ENCODE assay signal across 24 mouse cellular contexts in genomic region chr10:111024746-111025145, GRCm38 (mm10). TPM values are rescaled to one million over a fixed set of nuclear protein-coding genes. Genes with fewer than 3 reads are reported as not detected.
DNase-seq lines count a peak whose midpoint lies in the region; ATAC-seq lines count a peak whose summit lies in the region.
"Had no signal": no experiment of that assay in that cellular context is flagged by ENCODE, and none has a peak within 500 bp of the region (broad histone marks: within the 10 kb centered on the region; RNA-seq: fewer than 3 reads in every experiment).

No protein-coding gene starts in this region.

- H3K4me2 ChIP-seq in embryonic facial prominence, embryonic 13.5 days, result no peak overlapping the region
- H3K4me2 ChIP-seq in forebrain, embryonic 14.5 days (ENCODE audit: low read length), result no peak overlapping the region
- H3K4me2 ChIP-seq in forebrain, embryonic 11.5 days (ENCODE audit: low read depth, low read length, severe bottlenecking), result no peak overlapping the region
- no peak overlapping the region for H3K4me2 ChIP-seq in forebrain, embryonic 16.5 days (ENCODE audit: low read length)
- H3K4me2 ChIP-seq: embryonic facial prominence, embryonic 12.5 days; embryonic facial prominence, embryonic 15.5 days had no signal

- ATAC-seq in embryonic facial prominence, embryonic 13.5 days (ENCODE audit: insufficient number of reproducible peaks, insufficient read depth, low FRiP score, low TSS enrichment, low read depth), result 0 out of 2 replicates have a peak, but pooled peaks have one; percentile 6
- peak; percentile 68 for ATAC-seq in forebrain, embryonic 14.5 days
- no peak for ATAC-seq in forebrain, embryonic 11.5 days (replicated peaks; ENCODE audit: low FRiP score)
- peak; percentile 23; the same call in 1 of the 2 replicates for ATAC-seq in forebrain, embryonic 16.5 days
- ATAC-seq: CD4-positive, CD25-positive, alpha-beta regulatory T cell, adult 4 months had no signal

- no peak overlapping the region for H3K9ac ChIP-seq in embryonic facial prominence, embryonic 13.5 days
- no peak overlapping the region for H3K9ac ChIP-seq in forebrain, embryonic 14.5 days (ENCODE audit: low read length)
- no peak overlapping the region for H3K9ac ChIP-seq in forebrain, embryonic 11.5 days (ENCODE audit: low read length)
- H3K9ac ChIP-seq in forebrain, embryonic 16.5 days (replicated peaks; ENCODE audit: low read depth, low read length), result no peak overlapping the region
- H3K9ac ChIP-seq: embryonic facial prominence, embryonic 12.5 days; embryonic facial prominence, embryonic 15.5 days had no signal

- no peak overlapping the region for H3K4me3 ChIP-seq in embryonic facial prominence, embryonic 13.5 days
- no peak overlapping the region for H3K4me3 ChIP-seq in embryonic facial prominence, embryonic 10.5 days
- H3K4me3 ChIP-seq in forebrain, embryonic 14.5 days (ENCODE audit: low read depth, low read length), result no peak overlapping the region
- no peak overlapping the region for H3K4me3 ChIP-seq in forebrain, embryonic 11.5 days (ENCODE audit: low read depth, low read length)
- H3K4me3 ChIP-seq in forebrain, embryonic 16.5 days (replicated peaks; ENCODE audit: low read length), result no peak overlapping the region
- no peak overlapping the region for H3K4me3 ChIP-seq in forebrain, embryonic 10.5 days
- H3K4me3 ChIP-seq: embryonic facial prominence, embryonic 12.5 days; embryonic facial prominence, embryonic 15.5 days; erythroblast, embryonic 14.5 days; gastrocnemius, adult 2 months had no signal

- WGBS in embryonic facial prominence, embryonic 13.5 days, result 58% methylated on average over 4 of the region's 4 CpGs
- WGBS in embryonic facial prominence, embryonic 10.5 days, result 75% methylated on average over 4 of the region's 4 CpGs
- 37% methylated on average over 4 of the region's 4 CpGs for WGBS in forebrain, embryonic 14.5 days
- 89% methylated on average over 4 of the region's 4 CpGs for WGBS in forebrain, embryonic 11.5 days
- 36% methylated on average over 4 of the region's 4 CpGs for WGBS in forebrain, embryonic 16.5 days
- 90% methylated on average over 4 of the region's 4 CpGs for WGBS in forebrain, embryonic 10.5 days

- H3K36me3 ChIP-seq in embryonic facial prominence, embryonic 13.5 days, result no peaks in the 10 kb centered on the region
- no peaks in the 10 kb centered on the region for H3K36me3 ChIP-seq in embryonic facial prominence, embryonic 10.5 days (replicated peaks)
- no peaks in the 10 kb centered on the region for H3K36me3 ChIP-seq in forebrain, embryonic 14.5 days (ENCODE audit: control insufficient read depth, insufficient read depth, low read length)
- H3K36me3 ChIP-seq in forebrain, embryonic 11.5 days (ENCODE audit: control insufficient read depth, insufficient read depth, low read length), result no peaks in the 10 kb centered on the region
- no peaks in the 10 kb centered on the region for H3K36me3 ChIP-seq in forebrain, embryonic 16.5 days (ENCODE audit: control insufficient read depth, insufficient read depth)
- no peaks in the 10 kb centered on the region for H3K36me3 ChIP-seq in forebrain, embryonic 10.5 days (replicated peaks)
- H3K36me3 ChIP-seq: embryonic facial prominence, embryonic 12.5 days; embryonic facial prominence, embryonic 15.5 days; G1E had no signal

- no peaks in the 10 kb centered on the region for H3K9me3 ChIP-seq in embryonic facial prominence, embryonic 13.5 days
- no peaks in the 10 kb centered on the region for H3K9me3 ChIP-seq in embryonic facial prominence, embryonic 10.5 days
- no peaks in the 10 kb centered on the region for H3K9me3 ChIP-seq in forebrain, embryonic 14.5 days (replicated peaks; ENCODE audit: control insufficient read depth, low read length)
- H3K9me3 ChIP-seq in forebrain, embryonic 11.5 days (ENCODE audit: control insufficient read depth, low read length), result no peaks in the 10 kb centered on the region
- H3K9me3 ChIP-seq in forebrain, embryonic 16.5 days (ENCODE audit: control insufficient read depth, low read length), result no peaks in the 10 kb centered on the region
- H3K9me3 ChIP-seq in forebrain, embryonic 10.5 days, result 0 out of 2 replicates have a peak, but pooled peaks cover 7% of the 10 kb centered on the region
- H3K9me3 ChIP-seq: embryonic facial prominence, embryonic 12.5 days; embryonic facial prominence, embryonic 15.5 days; G1E had no signal

- H3K4me1 ChIP-seq in embryonic facial prominence, embryonic 13.5 days, result no peaks in the 10 kb centered on the region
- peaks cover 12% of the 10 kb centered on the region for H3K4me1 ChIP-seq in embryonic facial prominence, embryonic 10.5 days
- no peaks in the 10 kb centered on the region for H3K4me1 ChIP-seq in forebrain, embryonic 14.5 days (ENCODE audit: control insufficient read depth, insufficient read depth, low read length)
- no peaks in the 10 kb centered on the region for H3K4me1 ChIP-seq in forebrain, embryonic 11.5 days (replicated peaks; ENCODE audit: control insufficient read depth, insufficient read depth, low read length)
- no peaks in the 10 kb centered on the region for H3K4me1 ChIP-seq in forebrain, embryonic 16.5 days (replicated peaks; ENCODE audit: control insufficient read depth, insufficient read depth, low read length)
- peaks cover 5% of the 10 kb centered on the region; the same call in 1 of the 2 replicates for H3K4me1 ChIP-seq in forebrain, embryonic 10.5 days
- H3K4me1 ChIP-seq: embryonic facial prominence, embryonic 12.5 days; embryonic facial prominence, embryonic 15.5 days had no signal

- no peak for DNase-seq in embryonic facial prominence, embryonic 10.5 days (ENCODE audit: low spot score)
- peak; percentile 50 for DNase-seq in forebrain, embryonic 14.5 days (ENCODE audit: low spot score)
- DNase-seq in forebrain, embryonic 11.5 days (ENCODE audit: low spot score), result no peak
- no peak for DNase-seq in forebrain, embryonic 10.5 days (ENCODE audit: extremely low spot score, low spot score)
- peak; percentile 46 for DNase-seq in MN1 (ENCODE audit: low spot score)
- no peak for DNase-seq in embryo, embryonic 11 days
- DNase-seq: adrenal gland, adult 2 months; adrenal gland, postnatal 10 days; adrenal gland, postnatal 25 days; B cell, adult 2 months; cerebellum, adult 11-12 months; cerebellum, adult 2 months; cerebellum, adult 9-10 months; cerebellum, postnatal 10 days; cerebellum, postnatal 25 days; gastrocnemius, adult 2 months had no signal

- no peak overlapping the region for H3K27ac ChIP-seq in embryonic facial prominence, embryonic 13.5 days
- H3K27ac ChIP-seq in embryonic facial prominence, embryonic 10.5 days (replicated peaks), result no peak overlapping the region
- no peak overlapping the region for H3K27ac ChIP-seq in forebrain, embryonic 14.5 days (ENCODE audit: low read depth, low read length)
- no peak overlapping the region for H3K27ac ChIP-seq in forebrain, embryonic 11.5 days (ENCODE audit: low read depth, low read length)
- no peak overlapping the region for H3K27ac ChIP-seq in forebrain, embryonic 16.5 days (ENCODE audit: low read length)
- no peak overlapping the region for H3K27ac ChIP-seq in forebrain, embryonic 10.5 days
- H3K27ac ChIP-seq: embryonic facial prominence, embryonic 12.5 days; embryonic facial prominence, embryonic 15.5 days; gastrocnemius, adult 2 months had no signal

- no peaks in the 10 kb centered on the region for H3K27me3 ChIP-seq in embryonic facial prominence, embryonic 13.5 days
- H3K27me3 ChIP-seq in embryonic facial prominence, embryonic 10.5 days (replicated peaks; ENCODE audit: low read depth, poor library complexity, severe bottlenecking), result no peaks in the 10 kb centered on the region
- H3K27me3 ChIP-seq in forebrain, embryonic 14.5 days (replicated peaks; ENCODE audit: control insufficient read depth, insufficient read depth, low read length), result no peaks in the 10 kb centered on the region
- no peaks in the 10 kb centered on the region for H3K27me3 ChIP-seq in forebrain, embryonic 11.5 days (ENCODE audit: control insufficient read depth, insufficient read depth, low read length)
- no peaks in the 10 kb centered on the region for H3K27me3 ChIP-seq in forebrain, embryonic 16.5 days (replicated peaks; ENCODE audit: control insufficient read depth, insufficient read depth, low read length)
- no peaks in the 10 kb centered on the region for H3K27me3 ChIP-seq in forebrain, embryonic 10.5 days (ENCODE audit: poor library complexity, severe bottlenecking)
- H3K27me3 ChIP-seq: CH12.LX; embryonic facial prominence, embryonic 12.5 days; embryonic facial prominence, embryonic 15.5 days had no signal

RNA-seq across cellular contexts. Expression of gene Zdhhc17, which starts 14.8 kb away (rescaled TPM):
- polyA plus RNA-seq in embryonic facial prominence, embryonic 13.5 days (2015; fragmentation: Nextera tagmentation; extraction: Ambion mirVana), result 29.8 and 35.0 TPM in 2 replicates
- polyA plus RNA-seq in embryonic facial prominence, embryonic 10.5 days (2016; fragmentation: Nextera tagmentation; extraction: Ambion mirVana), result 28.1 and 29.3 TPM in 2 replicates
- polyA plus RNA-seq in forebrain, embryonic 14.5 days (2014; fragmentation: Nextera tagmentation; extraction: Ambion mirVana), result 54.2 and 64.3 TPM in 2 replicates
- polyA plus RNA-seq in forebrain, embryonic 11.5 days (2014; fragmentation: Nextera tagmentation; extraction: Ambion mirVana), result 28.0 and 31.6 TPM in 2 replicates
- polyA plus RNA-seq in forebrain, embryonic 16.5 days (2015; fragmentation: Nextera tagmentation; extraction: Ambion mirVana), result 60.7 and 63.6 TPM in 2 replicates
- 26.7 and 27.9 TPM in 2 replicates for polyA plus RNA-seq in forebrain, embryonic 10.5 days (2016; fragmentation: Nextera tagmentation; extraction: Ambion mirVana)
- polyA plus RNA-seq: erythroblast, embryonic 14.5 days had no signal

Comparison
In these comparisons a context has a peak if more than half of its experiments do, and no peak if none do; other contexts are left out.
1. DNase-seq: peak in forebrain, embryonic 14.5 days (single experiment) and MN1 (single experiment); none in embryonic facial prominence, embryonic 10.5 days (single experiment), forebrain, embryonic 11.5 days (single experiment), forebrain, embryonic 10.5 days (single experiment) and embryo, embryonic 11 days (single experiment).